Mouse (Mus musculus) intestine, embryonic 16.5 days (tissue): ENCODE results near the gene Rps12. TPM values are rescaled to one million over a fixed set of nuclear protein-coding genes. Genes with fewer than 3 reads are reported as not detected.

Source experiments
- ATAC-seq: fragments of 200-750 bp; cut with Nextera tagmentation; 2 replicates; pipeline ENCODE4 v1.8.0; 2017; ENCODE audit warnings: moderate TSS enrichment, moderate library complexity
- H3K27ac ChIP-seq: fragments of 300-500 bp; sonication (generic); 2 replicates; pipeline ENCODE4 v1.5.1; 2014; ENCODE audit warnings: mild to moderate bottlenecking, low read length
- H3K27me3 ChIP-seq: fragments of 300-500 bp; sonication (generic); replicated peaks from 2 replicates; pipeline ENCODE4 v1.6.1; 2014; ENCODE audit warnings: low read length, control low read depth, mixed read lengths; ENCODE audit not compliant: control insufficient read depth, insufficient read depth
- H3K36me3 ChIP-seq: fragments of 300-500 bp; sonication (generic); 2 replicates; pipeline ENCODE4 v1.6.1; 2014; ENCODE audit warnings: low read length, control low read depth; ENCODE audit not compliant: control insufficient read depth, insufficient read depth
- H3K4me1 ChIP-seq: fragments of 300-500 bp; sonication (generic); 2 replicates; pipeline ENCODE4 v1.6.1; 2014; ENCODE audit warnings: low read length, control low read depth, mixed read lengths; ENCODE audit not compliant: control insufficient read depth, insufficient read depth
- H3K4me2 ChIP-seq: fragments of 300-500 bp; sonication (generic); 2 replicates; pipeline ENCODE4 v1.6.1; 2014; ENCODE audit warnings: low read depth, low read length, control low read depth
- H3K4me3 ChIP-seq: fragments of 300-500 bp; sonication (generic); 2 replicates; pipeline ENCODE4 v1.5.1; 2014; ENCODE audit warnings: mild to moderate bottlenecking, low read length
- H3K9ac ChIP-seq: fragments of 300-500 bp; sonication (generic); 2 replicates; pipeline ENCODE4 v1.6.1; 2014; ENCODE audit warnings: low read depth, low read length
- H3K9me3 ChIP-seq: fragments of 300-500 bp; sonication (generic); 2 replicates; pipeline ENCODE4 v1.6.1; 2016; ENCODE audit warnings: low read length, control low read depth; ENCODE audit not compliant: control insufficient read depth
- WGBS: fragments of 180-500 bp; shearing (Covaris S2); extraction: QIAGEN DNeasy Blood & Tissue Kit; methylation state at CpG from one replicate; pipeline ENCODE4 v1.1.7; 2014; 5-methylcytosine and 5-hydroxymethylcytosine counted together
- polyA plus RNA-seq: library from polyadenylated mRNA; unstranded; fragments of >200 nt; fragmentation: Nextera tagmentation; extraction: Ambion mirVana; gene quantifications from 2 replicates; pipeline ENCODE4 v1.2.1, GENCODE M21; 2015

Gene Rps12
- polyA plus RNA-seq: 161 and 175 TPM in 2 replicates

DNA sequence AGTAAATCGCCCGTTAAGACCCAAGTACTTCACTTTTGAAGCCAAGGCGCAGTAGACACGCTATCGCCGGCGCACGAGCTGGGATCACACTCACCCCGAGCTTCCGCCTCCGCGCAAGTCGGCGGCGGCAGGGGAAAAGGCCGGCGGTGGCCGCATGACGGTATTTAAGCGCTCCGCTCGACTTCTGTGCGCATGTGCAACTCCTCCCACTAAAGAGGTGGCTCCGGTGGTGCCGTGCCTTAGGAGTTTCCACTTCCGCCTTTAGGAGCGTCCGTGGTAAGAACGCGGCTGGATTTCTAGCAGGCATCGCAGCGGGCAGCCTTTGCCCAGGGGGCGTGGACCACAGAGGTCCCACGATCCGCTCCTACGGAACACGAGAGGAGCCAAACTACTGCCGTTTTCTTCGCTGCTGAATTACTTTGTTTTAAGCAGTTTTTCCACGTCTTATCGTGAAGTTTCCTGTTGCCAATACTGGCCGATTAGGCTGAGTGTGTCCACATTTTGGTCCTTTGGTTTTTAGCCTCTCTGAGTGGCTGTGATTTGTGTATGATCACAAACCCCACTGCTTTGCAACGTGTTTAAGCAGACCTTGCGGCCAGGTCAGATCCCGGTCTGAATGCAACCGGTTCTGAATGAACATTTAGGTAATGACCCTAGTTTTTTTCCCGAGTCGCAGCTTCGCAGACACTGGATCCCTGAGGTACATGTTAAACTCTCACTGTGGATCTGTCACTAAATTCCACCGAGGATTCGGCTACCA is at the start of gene Rps12:
Gene Rps12 (minus strand): TSS at position 214 of the 760 bp plus-strand sequence.
- Histone ChIP-seq H3K9me3 (no peaks in the 10 kb centered on the region), H3K27me3 (no peaks in the 10 kb centered on the region), H3K4me1 (peaks cover 10% of the 10 kb centered on the region; the same call in 1 of the 2 replicates), H3K4me2 (peak within 1 kb of the TSS; percentile 81), H3K27ac (peak within 1 kb of the TSS; percentile 86), H3K36me3 (peaks cover 16% of the 10 kb centered on the region; the same call in 1 of the 2 replicates), H3K4me3 (peak within 1 kb of the TSS; percentile 85), H3K9ac (peak within 1 kb of the TSS; percentile 92)
- under 1% methylated on average over 51 of the region's 51 CpGs for WGBS
- ATAC-seq: peak; percentile 96

DNA sequence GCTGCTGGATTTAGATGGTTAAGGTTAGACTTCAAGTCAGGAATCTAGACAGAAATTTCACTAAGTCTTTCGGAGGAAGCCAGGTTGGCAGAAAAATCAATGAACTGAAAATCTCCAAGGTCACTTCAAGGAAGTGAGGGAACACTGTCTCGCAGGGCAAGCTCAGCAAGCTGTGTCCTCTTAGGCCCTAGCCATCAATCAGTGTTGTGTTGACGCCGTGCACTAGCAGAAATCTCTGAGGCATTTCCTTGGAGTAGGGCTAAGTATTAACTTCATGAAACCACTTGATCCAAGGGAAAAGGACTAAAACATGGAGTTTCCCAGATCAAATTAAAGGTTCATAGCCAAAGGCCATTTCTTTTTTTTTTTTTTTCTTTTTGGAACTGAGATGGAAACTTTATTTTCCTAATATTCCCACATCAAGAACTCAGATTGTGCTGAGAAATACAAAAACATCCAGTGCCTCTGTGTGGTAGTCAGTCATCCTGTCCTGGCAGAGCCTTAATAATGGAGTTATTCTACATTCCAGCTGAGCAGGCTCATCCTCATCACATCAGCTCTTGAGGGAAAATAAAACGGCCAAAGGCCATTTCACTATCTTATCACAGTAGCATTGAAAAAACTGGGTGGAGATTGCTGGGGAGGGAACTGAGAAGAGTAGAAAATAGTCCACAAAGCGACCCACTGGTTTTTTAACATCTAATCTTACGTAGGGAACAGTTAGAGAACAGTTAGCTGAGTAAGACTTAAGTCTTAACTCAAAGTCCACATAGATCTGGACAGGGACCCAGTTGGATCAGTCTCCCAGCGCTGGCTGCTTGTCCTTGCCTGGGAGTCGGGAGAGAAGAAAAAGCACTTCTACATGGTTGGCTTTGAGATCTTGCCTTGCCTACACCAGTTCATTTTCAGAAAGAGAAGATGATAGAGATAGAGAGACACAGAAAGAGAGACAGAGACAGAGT is 49.2 kb upstream of the Rps12 start:
- Histone ChIP-seq H3K9me3 (no peaks in the 10 kb centered on the region), H3K4me1 (peaks cover 2% of the 10 kb centered on the region), H3K36me3 (no peaks in the 10 kb centered on the region), H3K9ac (no peak overlapping the region), H3K27me3 (no peaks in the 10 kb centered on the region), H3K4me2 (no peak overlapping the region), H3K27ac (peak overlapping the region; percentile 28; the same call in 1 of the 2 replicates), H3K4me3 (no peak overlapping the region)
- 54% methylated on average over 9 of the region's 9 CpGs for WGBS
- peak; percentile 82 for ATAC-seq

DNA sequence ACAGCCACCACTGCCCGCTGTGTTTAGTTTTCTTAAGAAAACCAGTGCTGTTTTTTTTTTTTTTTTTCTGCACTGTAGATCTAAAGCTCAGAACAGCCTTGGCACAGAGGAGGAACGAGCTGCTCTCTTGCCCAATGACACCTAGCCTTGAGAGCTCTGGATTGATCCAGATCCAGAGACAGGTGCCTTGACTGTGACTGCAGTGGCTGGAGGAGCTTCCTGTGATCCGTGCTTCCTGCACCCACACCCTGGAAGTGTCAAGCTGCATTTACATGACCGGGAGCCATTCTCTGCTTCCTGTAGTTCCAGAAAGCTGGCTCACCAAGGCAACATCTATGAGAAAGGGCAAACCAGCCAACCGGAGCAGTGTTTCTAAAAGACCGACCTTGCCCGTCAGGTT is 39.4 kb upstream of the Rps12 start:
- Histone ChIP-seq H3K4me1 (no peaks in the 10 kb centered on the region), H3K27me3 (no peaks in the 10 kb centered on the region), H3K36me3 (peaks cover 13% of the 10 kb centered on the region), H3K27ac (no peak overlapping the region), H3K4me2 (no peak overlapping the region), H3K9ac (no peak overlapping the region), H3K9me3 (no peaks in the 10 kb centered on the region; the same call in 1 of the 2 replicates), H3K4me3 (no peak overlapping the region)
- ATAC-seq: no peak
- 88% methylated on average over 7 of the region's 7 CpGs for WGBS

DNA sequence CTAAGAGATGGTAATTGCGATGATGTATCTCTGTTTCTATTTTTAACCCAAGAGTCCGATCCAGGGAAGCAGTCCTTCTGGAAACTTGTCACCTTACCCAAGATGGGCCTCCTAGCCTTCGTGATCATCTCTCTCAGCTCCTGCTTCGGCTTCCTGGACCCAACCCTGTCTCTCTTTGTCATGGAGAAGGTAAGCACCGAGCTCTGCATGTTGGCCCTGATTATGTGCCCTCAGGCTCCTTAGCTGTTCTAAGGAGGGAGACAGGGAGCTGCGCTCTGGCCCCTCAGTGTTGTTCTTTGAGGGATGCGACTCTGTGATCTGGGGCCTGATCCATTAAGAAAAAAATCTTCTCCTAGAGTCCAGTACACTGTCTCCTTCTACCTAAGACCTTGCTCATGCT is 29.2 kb upstream of the Rps12 start:
- H3K27me3 ChIP-seq: no peaks in the 10 kb centered on the region
- WGBS: 85% methylated on average over 7 of the region's 7 CpGs
- peaks cover 6% of the 10 kb centered on the region; the same call in 1 of the 2 replicates for H3K36me3 ChIP-seq
- no peak overlapping the region for H3K4me2 ChIP-seq
- no peak for ATAC-seq
- no peaks in the 10 kb centered on the region for H3K4me1 ChIP-seq
- no peak overlapping the region for H3K27ac ChIP-seq
- H3K9me3 ChIP-seq: no peaks in the 10 kb centered on the region
- H3K9ac ChIP-seq: no peak overlapping the region
- H3K4me3 ChIP-seq: no peak overlapping the region

DNA sequence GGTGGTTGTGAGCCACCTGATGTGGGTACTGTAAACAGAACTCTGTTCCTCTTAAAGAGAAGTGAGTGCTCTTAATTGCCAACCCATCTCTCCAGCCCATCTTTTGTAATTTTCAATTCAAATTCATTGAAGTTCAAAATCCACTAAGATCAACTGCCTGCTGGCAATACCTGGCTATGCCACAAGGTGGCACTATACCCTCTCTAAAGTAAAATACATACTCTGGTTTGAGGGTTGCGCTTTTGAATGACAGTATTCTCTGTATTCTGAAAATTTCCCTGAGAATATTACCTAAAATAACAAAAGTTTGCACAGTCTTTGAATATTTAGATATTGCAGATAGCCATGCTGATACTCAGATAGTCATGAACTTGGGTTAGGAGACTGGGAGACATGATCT is 28.1 kb upstream of the Rps12 start:
- Histone ChIP-seq H3K36me3 (peaks cover 6% of the 10 kb centered on the region; the same call in 1 of the 2 replicates), H3K9me3 (no peaks in the 10 kb centered on the region), H3K4me3 (no peak overlapping the region), H3K27me3 (no peaks in the 10 kb centered on the region), H3K4me2 (no peak overlapping the region), H3K27ac (no peak overlapping the region), H3K4me1 (no peaks in the 10 kb centered on the region), H3K9ac (no peak overlapping the region)
- 40% methylated on average over 1 of the region's 1 CpGs for WGBS
- ATAC-seq: no peak

DNA sequence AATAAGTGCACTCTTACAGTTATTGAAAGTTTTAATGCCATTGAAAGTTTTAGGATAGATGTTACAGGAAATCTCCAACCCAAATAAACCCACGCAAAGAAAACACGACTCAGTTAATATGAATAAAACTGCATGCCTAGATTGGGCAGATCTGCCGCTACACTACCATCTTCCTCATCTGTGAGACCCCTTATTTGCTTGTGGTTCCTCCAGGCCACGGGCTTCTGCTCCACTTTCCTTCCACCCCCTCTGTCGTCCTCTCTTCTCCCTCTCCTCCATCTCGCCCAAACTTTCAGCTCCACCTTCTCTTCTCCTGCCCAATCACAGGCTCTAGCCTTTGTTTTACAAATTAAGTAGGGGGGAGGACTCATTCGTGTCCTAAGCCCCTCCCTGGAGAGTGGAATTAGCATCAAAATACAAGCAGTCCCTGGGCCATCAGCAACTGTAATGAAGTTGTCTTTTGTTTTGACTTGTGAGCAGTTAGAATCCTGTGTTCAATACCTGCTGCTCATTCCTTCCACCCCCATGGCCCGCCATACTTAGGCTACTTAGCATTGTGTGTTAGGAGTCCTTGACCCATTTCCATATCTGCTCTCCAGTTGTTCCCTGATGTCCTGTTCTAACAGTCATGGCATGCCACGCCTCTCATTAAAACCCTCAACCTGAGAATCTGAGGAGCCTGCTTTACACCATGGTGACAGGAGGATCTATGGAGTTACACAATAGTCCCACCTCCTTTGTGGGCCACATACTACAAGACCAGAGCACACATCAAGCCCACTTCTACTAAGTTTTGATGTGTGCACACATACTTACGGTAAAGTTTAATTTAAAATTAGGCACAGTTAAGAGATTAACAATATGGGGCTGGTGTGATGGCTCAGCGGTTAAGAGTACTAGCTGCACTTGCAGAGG is 26.0 kb upstream of the Rps12 start:
- no peaks in the 10 kb centered on the region for H3K9me3 ChIP-seq
- no peak for ATAC-seq
- H3K4me3 ChIP-seq: no peak overlapping the region
- no peak overlapping the region for H3K27ac ChIP-seq
- no peaks in the 10 kb centered on the region for H3K4me1 ChIP-seq
- H3K9ac ChIP-seq: no peak overlapping the region
- H3K4me2 ChIP-seq: no peak overlapping the region
- 69% methylated on average over 11 of the region's 11 CpGs for WGBS
- no peaks in the 10 kb centered on the region for H3K27me3 ChIP-seq
- H3K36me3 ChIP-seq: no peaks in the 10 kb centered on the region

DNA sequence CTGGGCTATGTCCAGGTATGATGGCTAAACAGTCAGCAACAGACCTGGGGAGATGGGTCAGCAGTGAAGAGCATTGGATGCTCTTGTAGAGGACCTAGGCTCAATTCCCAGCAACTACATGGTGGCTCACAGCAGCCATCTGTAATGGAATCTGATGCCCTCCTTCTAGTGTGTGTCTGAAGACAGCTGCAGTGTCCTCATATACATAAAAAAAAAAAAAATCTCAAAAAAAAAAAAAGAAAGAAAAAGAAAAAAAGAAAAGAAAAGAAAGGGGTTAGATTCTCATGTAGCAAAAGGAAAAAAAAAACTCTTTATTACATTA is 25.3 kb upstream of the Rps12 start:
- Histone ChIP-seq H3K27ac (no peak overlapping the region), H3K4me3 (no peak overlapping the region), H3K36me3 (no peaks in the 10 kb centered on the region), H3K4me2 (no peak overlapping the region), H3K9me3 (no peaks in the 10 kb centered on the region), H3K9ac (no peak overlapping the region), H3K27me3 (no peaks in the 10 kb centered on the region), H3K4me1 (no peaks in the 10 kb centered on the region)
- peak; percentile 40 for ATAC-seq

DNA sequence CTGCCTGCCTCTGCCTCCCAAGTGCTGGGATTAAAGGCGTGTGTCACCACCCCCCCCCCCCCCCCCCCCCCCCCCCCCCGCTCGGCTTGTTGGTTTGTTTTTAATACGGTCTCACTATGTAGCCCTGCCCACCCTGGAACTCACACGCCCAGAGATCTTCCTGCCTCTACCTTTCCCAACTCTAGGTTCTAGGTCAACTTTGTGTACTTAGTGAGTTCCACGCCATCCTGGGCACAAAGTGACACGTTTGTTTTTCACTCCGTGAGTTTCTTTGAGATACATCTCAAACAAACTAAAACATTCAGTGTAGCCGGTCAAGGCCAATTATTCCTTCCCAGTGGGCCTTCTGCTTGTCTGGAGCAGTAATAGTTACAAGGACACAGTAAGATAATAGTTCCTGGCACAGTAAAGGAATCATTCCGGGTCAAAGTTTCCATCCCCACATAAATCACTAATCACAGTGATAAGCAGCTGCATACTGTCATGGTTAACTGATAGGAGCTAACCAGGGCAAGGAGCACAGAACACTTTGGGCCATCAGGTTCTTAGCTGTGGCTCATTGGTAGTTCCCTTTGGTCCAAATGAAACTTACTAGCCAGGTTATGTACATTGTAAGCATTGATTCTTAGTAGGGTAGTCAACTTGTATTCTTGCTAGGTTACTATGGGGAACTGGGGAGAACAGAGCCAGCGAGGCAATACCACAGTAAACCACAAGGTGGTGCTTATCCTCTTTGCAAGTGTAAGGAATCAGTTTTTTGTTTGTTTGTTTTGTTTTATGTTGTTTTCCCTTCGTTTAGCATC is 24.8 kb upstream of the Rps12 start:
- no peak overlapping the region for H3K4me3 ChIP-seq
- H3K9ac ChIP-seq: no peak overlapping the region
- H3K9me3 ChIP-seq: no peaks in the 10 kb centered on the region
- H3K36me3 ChIP-seq: no peaks in the 10 kb centered on the region
- H3K4me2 ChIP-seq: no peak overlapping the region
- ATAC-seq: peak; percentile 80
- 54% methylated on average over 9 of the region's 12 CpGs for WGBS
- no peaks in the 10 kb centered on the region for H3K4me1 ChIP-seq
- no peak overlapping the region; the same call in 1 of the 2 replicates for H3K27ac ChIP-seq
- no peaks in the 10 kb centered on the region for H3K27me3 ChIP-seq
